In the genomic region with DNA sequence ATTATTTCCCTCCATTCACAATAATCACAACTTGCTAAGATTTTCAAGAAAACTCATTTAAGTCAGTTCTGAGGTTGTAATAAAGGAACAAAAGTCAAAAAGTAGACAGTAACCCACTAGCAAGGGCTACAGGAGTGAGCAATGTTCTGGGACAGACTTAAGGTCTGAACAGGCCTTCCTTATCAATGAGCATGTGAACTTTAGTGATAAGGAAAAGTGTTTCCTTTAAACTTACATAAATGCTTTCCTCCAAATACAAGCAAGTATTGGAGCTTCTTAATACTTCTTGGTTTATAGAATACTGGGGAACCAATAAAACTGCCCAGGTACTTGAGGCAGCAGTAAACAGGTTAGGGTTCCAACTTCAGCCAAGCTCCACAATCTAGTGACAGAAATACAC, we compare ENCODE assay signal across 23 mouse cellular contexts. TPM values are rescaled to one million over a fixed set of nuclear protein-coding genes. Genes with fewer than 3 reads are reported as not detected.
DNase-seq lines count a peak whose midpoint lies in the region; ATAC-seq and TF ChIP-seq lines count a peak whose summit lies in the region.
"Had no signal": no experiment of that assay in that cellular context is flagged by ENCODE, and none has a peak within 500 bp of the region (broad histone marks: within the 10 kb centered on the region; RNA-seq: fewer than 3 reads in every experiment).

No protein-coding gene starts in this region.

- no peak overlapping the region for H3K9ac ChIP-seq in heart, postnatal 0 days (replicated peaks; ENCODE audit: low read depth, low read length)
- H3K9ac ChIP-seq in hindbrain, postnatal 0 days (replicated peaks; ENCODE audit: low read length): no peak overlapping the region
- H3K9ac ChIP-seq: embryonic facial prominence, embryonic 12.5 days; forebrain, embryonic 15.5 days; hindbrain, embryonic 15.5 days; midbrain, embryonic 13.5 days; neural tube, embryonic 12.5 days had no signal

- DNase-seq in gastrocnemius, adult 2 months: no peak
- no peak for DNase-seq in gastrocnemius, adult 18-20 months (ENCODE audit: low spot score)
- DNase-seq in heart, postnatal 0 days (ENCODE audit: low spot score): no peak
- no peak for DNase-seq in heart, postnatal 25 days (ENCODE audit: low spot score)
- DNase-seq in c-Kit-positive CD71-positive TER-119-positive erythroid progenitor cells, embryonic 14.5 days (ENCODE audit: low spot score): peak; percentile 47
- no peak for DNase-seq in hindbrain, postnatal 0 days (ENCODE audit: low spot score)
- no peak for DNase-seq in urinary bladder, postnatal 25 days (ENCODE audit: low spot score)
- DNase-seq: cerebellum, adult 9-11 months; gastrocnemius, postnatal 36 days; heart, postnatal 14 days; kidney, adult 11 months; layer of hippocampus, postnatal 36 days; right cerebral cortex, adult 18-20 months; thymus, postnatal 25 days had no signal

- peaks cover 15% of the 10 kb centered on the region for H3K4me1 ChIP-seq in heart, postnatal 0 days (ENCODE audit: control insufficient read depth, insufficient read depth)
- H3K4me1 ChIP-seq in hindbrain, postnatal 0 days (ENCODE audit: insufficient read depth, low read length): peaks cover 11% of the 10 kb centered on the region; the same call in 1 of the 2 replicates

- no peak for ATAC-seq in heart, postnatal 0 days (ENCODE audit: insufficient read depth, low read depth)
- ATAC-seq in megakaryocyte-erythroid progenitor cell, adult 5-6 weeks (replicated peaks; ENCODE audit: low FRiP score, low TSS enrichment, poor library complexity, severe bottlenecking): 0 out of 2 replicates have a peak, but pooled peaks have one; percentile 32
- ATAC-seq in hindbrain, postnatal 0 days: no peak
- ATAC-seq: CD4-positive, CD25-positive, alpha-beta regulatory T cell, adult 4 months; forebrain, embryonic 15.5 days; midbrain, embryonic 13.5 days had no signal

- TF ChIP-seq EP300 in heart, postnatal 0 days (IDR thresholded peaks at IDR 0.05; ENCODE audit: low read depth): no peak

- H3K36me3 ChIP-seq in heart, postnatal 0 days (replicated peaks; ENCODE audit: control insufficient read depth, insufficient read depth, low read length): no peaks in the 10 kb centered on the region; the same call in 1 of the 2 replicates
- no peaks in the 10 kb centered on the region for H3K36me3 ChIP-seq in hindbrain, postnatal 0 days (ENCODE audit: insufficient read depth, low read length)
- H3K36me3 ChIP-seq: embryonic facial prominence, embryonic 12.5 days; forebrain, embryonic 15.5 days; hindbrain, embryonic 15.5 days; midbrain, embryonic 13.5 days; neural tube, embryonic 12.5 days had no signal

- 0 out of 2 replicates have a peak overlapping the region, but pooled peaks have one; percentile 6 for H3K4me2 ChIP-seq in heart, postnatal 0 days (ENCODE audit: low read depth, low read length)
- H3K4me2 ChIP-seq in hindbrain, postnatal 0 days (ENCODE audit: low read depth, low read length): no peak overlapping the region
- H3K4me2 ChIP-seq: embryonic facial prominence, embryonic 12.5 days; forebrain, embryonic 15.5 days; hindbrain, embryonic 15.5 days; midbrain, embryonic 13.5 days; neural tube, embryonic 12.5 days had no signal

- TF ChIP-seq CTCF in gastrocnemius, adult 2 months (IDR thresholded peaks at IDR 0.05): no peak
- no peak for TF ChIP-seq CTCF in heart, postnatal 0 days (IDR thresholded peaks at IDR 0.05; ENCODE audit: low read depth)
- TF ChIP-seq CTCF in hindbrain, postnatal 0 days (IDR thresholded peaks at IDR 0.05; ENCODE audit: low read depth): no peak

- no peaks in the 10 kb centered on the region for H3K27me3 ChIP-seq in heart, postnatal 0 days (ENCODE audit: control insufficient read depth, insufficient read depth, low read length)
- no peaks in the 10 kb centered on the region for H3K27me3 ChIP-seq in hindbrain, postnatal 0 days (ENCODE audit: insufficient read depth, low read length)
- H3K27me3 ChIP-seq: embryonic facial prominence, embryonic 12.5 days; forebrain, embryonic 15.5 days; hindbrain, embryonic 15.5 days; midbrain, embryonic 13.5 days; neural tube, embryonic 12.5 days had no signal

- H3K4me3 ChIP-seq in gastrocnemius, adult 2 months: no peak overlapping the region; the same call in 1 of the 2 replicates
- H3K4me3 ChIP-seq in heart, postnatal 0 days (ENCODE audit: low read depth, low read length): no peak overlapping the region
- no peak overlapping the region for H3K4me3 ChIP-seq in hindbrain, postnatal 0 days (ENCODE audit: low read length)
- H3K4me3 ChIP-seq: embryonic facial prominence, embryonic 12.5 days; forebrain, embryonic 15.5 days; hindbrain, embryonic 15.5 days; midbrain, embryonic 13.5 days; neural tube, embryonic 12.5 days had no signal

- peak overlapping the region; percentile 50 for H3K27ac ChIP-seq in gastrocnemius, adult 2 months
- peak overlapping the region; percentile 40; the same call in 1 of the 2 replicates for H3K27ac ChIP-seq in heart, postnatal 0 days (ENCODE audit: low read depth)
- no peak overlapping the region for H3K27ac ChIP-seq in hindbrain, postnatal 0 days
- H3K27ac ChIP-seq: embryonic facial prominence, embryonic 12.5 days; forebrain, embryonic 15.5 days; hindbrain, embryonic 15.5 days; kidney, postnatal 0 days; macrophage; neural tube, embryonic 12.5 days had no signal

- intact Hi-C loops in gastrocnemius, adult 2 months (cut with DNase I): no loop called here
- intact Hi-C loops in heart, postnatal 25 days (cut with DNase I): no loop called here

- no peaks in the 10 kb centered on the region for H3K9me3 ChIP-seq in heart, postnatal 0 days (replicated peaks; ENCODE audit: control insufficient read depth, low read length)
- H3K9me3 ChIP-seq in hindbrain, postnatal 0 days (ENCODE audit: low read length): no peaks in the 10 kb centered on the region
- H3K9me3 ChIP-seq: embryonic facial prominence, embryonic 12.5 days; forebrain, embryonic 15.5 days; hindbrain, embryonic 15.5 days; midbrain, embryonic 13.5 days; neural tube, embryonic 12.5 days had no signal

RNA-seq across cellular contexts. Expression of a gene that starts 3.7 kb away (rescaled TPM):
- 10 to 100 TPM; 14.6 to 23.5 TPM for total RNA-seq in gastrocnemius, adult 2 months (2021)
- 10 to 100 TPM; 13.5 to 14.0 TPM for total RNA-seq in gastrocnemius, adult 18-20 months (2021)
- total RNA-seq in heart, postnatal 0 days (2014; rRNA removed; ENCODE audit: low replicate concordance): 43.0 and 46.1 TPM in 2 replicates
- polyA plus RNA-seq in heart, postnatal 0 days (2015; fragmentation: Nextera tagmentation; extraction: Ambion mirVana): 16.9 and 19.3 TPM in 2 replicates
- 10 to 100 TPM; 35.7 to 41.5 TPM for total RNA-seq in heart, postnatal 25 days (2021)
- total RNA-seq in megakaryocyte-erythroid progenitor cell, adult 5-6 weeks (2014; fragmentation: Nextera tagmentation): 96.9 and 132 TPM in 2 replicates
- 45.9 and 90.8 TPM in 2 replicates for total RNA-seq in megakaryocyte-erythroid progenitor cell, adult 5-6 weeks (2017)
- 69.4 and 80.6 TPM in 2 replicates for total RNA-seq in hindbrain, postnatal 0 days (2014; rRNA removed)
- 20.5 and 20.8 TPM in 2 replicates for polyA plus RNA-seq in hindbrain, postnatal 0 days (2015; fragmentation: Nextera tagmentation; extraction: Ambion mirVana)

RNA-seq across cellular contexts. Expression of a gene that starts 39.8 kb away (rescaled TPM):
- total RNA-seq in gastrocnemius, adult 2 months (2021): 100 to 1,000 TPM; 147 to 166 TPM
- total RNA-seq in gastrocnemius, adult 18-20 months (2021): 100 to 1,000 TPM; 142 to 150 TPM
- 131 and 139 TPM in 2 replicates for total RNA-seq in heart, postnatal 0 days (2014; rRNA removed; ENCODE audit: low replicate concordance)
- polyA plus RNA-seq in heart, postnatal 0 days (2015; fragmentation: Nextera tagmentation; extraction: Ambion mirVana): 265 TPM in 2 replicates
- total RNA-seq in heart, postnatal 25 days (2021): 100 to 1,000 TPM; 252 to 269 TPM
- total RNA-seq in megakaryocyte-erythroid progenitor cell, adult 5-6 weeks (2014; fragmentation: Nextera tagmentation): 223 and 270 TPM in 2 replicates
- total RNA-seq in megakaryocyte-erythroid progenitor cell, adult 5-6 weeks (2017): 192 and 410 TPM in 2 replicates
- 138 and 140 TPM in 2 replicates for total RNA-seq in hindbrain, postnatal 0 days (2014; rRNA removed)
- polyA plus RNA-seq in hindbrain, postnatal 0 days (2015; fragmentation: Nextera tagmentation; extraction: Ambion mirVana): 386 and 401 TPM in 2 replicates
